Mouse (Mus musculus): Measurements from ENCODE around the gene Trim41. TPM values are rescaled to one million over a fixed set of nuclear protein-coding genes. Genes with fewer than 3 reads are reported as not detected.
A peak's percentile ranks its signal among the peaks of the same experiment; 100 is the strongest.

Gene Trim41
- 4.1 and 5.9 TPM in 2 replicates for polyA plus RNA-seq (2015; fragmentation: Nextera tagmentation; extraction: Ambion mirVana)

DNA sequence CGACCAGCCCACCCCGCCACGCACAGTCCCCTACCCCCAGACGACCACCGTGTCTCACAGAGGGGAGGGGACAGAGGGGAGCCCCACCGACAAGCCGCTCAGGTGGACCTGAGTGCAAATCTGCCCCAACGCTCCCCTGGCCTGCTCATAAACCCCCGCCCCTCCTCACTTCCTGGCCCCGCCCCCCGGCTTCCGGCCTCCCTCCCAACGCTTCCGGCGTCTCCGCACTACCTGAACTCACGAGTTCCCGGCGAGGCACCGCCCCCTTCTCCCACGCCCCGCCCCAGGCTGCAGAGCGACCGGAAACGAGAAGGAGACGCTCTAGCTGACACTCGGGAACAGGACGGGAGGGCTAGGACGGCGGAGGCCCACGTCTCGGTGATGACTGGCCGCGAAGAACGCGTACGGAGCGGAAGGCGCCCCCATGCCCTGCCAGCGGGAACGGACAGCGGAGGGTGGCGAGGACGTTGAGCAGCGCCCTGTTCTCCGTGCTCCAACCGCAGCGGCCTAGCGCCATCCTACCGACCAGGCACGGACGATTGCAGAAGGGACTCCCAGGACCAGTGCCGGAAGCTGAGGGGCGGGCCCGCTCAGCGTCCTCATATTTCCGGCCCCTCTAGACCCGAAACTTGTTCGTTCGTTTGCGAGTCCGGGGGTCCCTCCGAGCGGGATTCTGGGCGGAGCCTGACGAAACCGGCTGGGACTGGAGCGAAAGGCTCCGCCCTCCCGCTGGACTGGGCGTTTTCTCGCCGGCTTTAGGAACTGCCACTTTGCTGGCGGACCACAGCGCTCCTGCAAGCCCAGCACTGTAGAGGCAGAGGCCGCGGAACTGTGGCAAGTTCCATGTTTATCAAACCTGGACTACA, at the start of gene Trim41:
Trim41 (minus strand) TSS at position 554 of the 866 bp plus-strand sequence.
- WGBS = under 1% methylated on average over 69 of the region's 77 CpGs

DNA sequence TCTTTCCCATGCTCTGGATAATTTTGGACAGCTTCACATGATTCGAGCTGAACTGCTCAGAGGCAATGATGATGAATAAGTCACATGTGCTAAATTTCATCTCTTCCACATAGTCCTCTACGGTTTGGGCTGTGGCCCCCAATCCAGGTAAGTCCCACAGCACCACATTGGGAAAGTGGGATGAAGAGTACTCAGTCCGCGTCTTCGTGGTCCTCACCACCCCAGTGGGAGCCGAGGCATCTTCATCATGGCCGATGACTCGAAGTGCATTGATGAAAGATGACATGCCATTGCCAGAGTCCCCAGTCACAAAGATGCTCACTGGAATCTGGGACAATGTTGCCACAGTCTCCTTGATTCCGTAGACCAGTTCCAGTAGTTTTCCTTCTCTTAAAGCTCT, 49.3 kb upstream of the Trim41 start:
- H3K36me3 ChIP-seq (ENCODE audit: control insufficient read depth, insufficient read depth, low read length) = peaks cover 8% of the 10 kb centered on the region

More for the DNA sequence above, at the start of gene Trim41:
- no peaks in the 10 kb centered on the region for H3K9me3 ChIP-seq (ENCODE audit: control insufficient read depth, low read length)
- peak within 1 kb of the TSS; percentile 96 for H3K9ac ChIP-seq (ENCODE audit: low read depth, low read length)
- peak within 1 kb of the TSS; percentile 83 for H3K4me3 ChIP-seq (ENCODE audit: low read length)
- H3K4me1 ChIP-seq (ENCODE audit: control insufficient read depth, insufficient read depth, low read length) = peaks cover 22% of the 10 kb centered on the region
- no peaks in the 10 kb centered on the region for H3K36me3 ChIP-seq (ENCODE audit: control insufficient read depth, insufficient read depth, low read length)
- ATAC-seq = peak; percentile 97
- no peaks in the 10 kb centered on the region for H3K27me3 ChIP-seq (replicated peaks; ENCODE audit: control insufficient read depth, insufficient read depth, low read length)
- H3K4me2 ChIP-seq (ENCODE audit: low read depth, low read length) = peak within 1 kb of the TSS; percentile 81
- peak within 1 kb of the TSS; percentile 99 for H3K27ac ChIP-seq (ENCODE audit: low read length)

DNA sequence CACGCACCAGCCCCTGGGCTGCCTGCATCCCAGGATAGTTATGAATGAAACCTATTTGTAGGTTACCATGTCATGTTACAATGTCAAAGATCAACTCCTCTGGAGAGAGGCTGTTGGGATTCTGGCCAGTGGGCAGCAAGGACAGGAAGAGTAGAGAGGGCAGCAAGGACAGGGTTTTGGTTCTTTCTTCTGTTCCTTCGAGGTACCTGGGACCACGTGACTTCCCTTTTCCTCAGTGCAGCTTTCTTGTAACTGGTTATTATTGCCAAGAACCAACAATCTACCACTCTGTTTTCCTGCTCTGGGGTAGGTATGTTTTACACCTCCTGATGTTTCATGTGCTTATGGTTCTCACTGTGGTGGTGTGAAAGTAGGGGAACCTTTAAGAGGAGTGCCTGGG, 46.7 kb upstream of the Trim41 start:
- 86% methylated on average over 3 of the region's 3 CpGs for WGBS
- no peak overlapping the region for H3K4me3 ChIP-seq (ENCODE audit: low read length)
- H3K27me3 ChIP-seq (replicated peaks; ENCODE audit: control insufficient read depth, insufficient read depth, low read length) = no peaks in the 10 kb centered on the region
- no peak overlapping the region for H3K27ac ChIP-seq (ENCODE audit: low read length)
- ATAC-seq = no peak
- H3K4me2 ChIP-seq (ENCODE audit: low read depth, low read length) = no peak overlapping the region
- H3K36me3 ChIP-seq (ENCODE audit: control insufficient read depth, insufficient read depth, low read length) = peaks cover 8% of the 10 kb centered on the region
- no peaks in the 10 kb centered on the region for H3K4me1 ChIP-seq (ENCODE audit: control insufficient read depth, insufficient read depth, low read length)
- H3K9ac ChIP-seq (ENCODE audit: low read depth, low read length) = no peak overlapping the region
- H3K9me3 ChIP-seq (ENCODE audit: control insufficient read depth, low read length) = no peaks in the 10 kb centered on the region

More for the DNA sequence above, 49.3 kb upstream of the Trim41 start:
- ATAC-seq = no peak
- 97% methylated on average over 9 of the region's 9 CpGs for WGBS
- no peak overlapping the region for H3K27ac ChIP-seq (ENCODE audit: low read length)
- H3K9ac ChIP-seq (ENCODE audit: low read depth, low read length) = no peak overlapping the region
- no peak overlapping the region for H3K4me3 ChIP-seq (ENCODE audit: low read length)
- H3K4me1 ChIP-seq (ENCODE audit: control insufficient read depth, insufficient read depth, low read length) = peaks cover 12% of the 10 kb centered on the region
- H3K9me3 ChIP-seq (ENCODE audit: control insufficient read depth, low read length) = no peaks in the 10 kb centered on the region
- no peaks in the 10 kb centered on the region for H3K27me3 ChIP-seq (replicated peaks; ENCODE audit: control insufficient read depth, insufficient read depth, low read length)
- H3K4me2 ChIP-seq (ENCODE audit: low read depth, low read length) = no peak overlapping the region

DNA sequence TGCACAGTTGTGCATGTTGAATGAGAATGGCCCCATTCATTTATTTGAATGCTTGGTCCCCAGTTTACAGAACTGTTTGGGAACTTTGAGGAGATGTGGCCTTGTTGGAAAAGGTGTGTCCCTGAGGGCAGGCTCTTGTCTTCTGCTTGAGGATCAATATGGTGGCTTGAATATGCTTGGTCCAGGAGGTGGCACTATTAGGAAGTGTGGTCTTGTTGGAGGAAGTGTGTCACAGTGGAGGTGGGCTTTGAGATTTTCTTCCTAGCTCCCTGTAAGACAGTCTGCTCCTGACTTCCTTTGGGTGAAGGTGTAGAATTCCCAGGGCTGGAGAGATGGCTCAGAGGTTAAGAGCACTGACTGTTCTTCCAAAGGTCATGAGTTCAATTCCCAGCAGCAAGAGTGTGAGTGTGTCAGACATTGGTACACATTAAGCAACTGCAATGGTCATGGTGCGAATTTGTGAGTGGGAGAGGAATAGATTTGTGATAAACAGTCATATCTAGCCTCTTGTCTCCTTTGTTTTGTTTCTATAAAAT, 45.7 kb upstream of the Trim41 start:
- 70% methylated on average over 1 of the region's 1 CpGs for WGBS
- no peak overlapping the region for H3K4me2 ChIP-seq (ENCODE audit: low read depth, low read length)

DNA sequence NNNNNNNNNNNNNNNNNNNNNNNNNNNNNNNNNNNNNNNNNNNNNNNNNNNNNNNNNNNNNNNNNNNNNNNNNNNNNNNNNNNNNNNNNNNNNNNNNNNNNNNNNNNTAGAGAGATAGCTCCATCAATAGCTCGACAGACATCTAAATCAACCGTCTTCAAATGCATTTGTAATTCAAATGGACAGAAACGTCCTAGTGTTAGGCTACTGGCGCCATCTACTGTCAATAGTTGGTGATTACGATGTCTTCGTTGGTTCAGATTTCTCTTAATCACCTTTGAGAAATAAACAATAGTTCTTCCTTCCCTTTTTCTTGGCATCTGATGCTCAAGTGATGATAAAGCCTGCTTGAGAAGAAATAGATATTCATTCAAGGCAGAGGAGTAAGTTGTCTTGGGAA, 41.9 kb upstream of the Trim41 start:
- no peaks in the 10 kb centered on the region for H3K36me3 ChIP-seq (ENCODE audit: control insufficient read depth, insufficient read depth, low read length)
- H3K9ac ChIP-seq (ENCODE audit: low read depth, low read length) = no peak overlapping the region
- peaks cover 9% of the 10 kb centered on the region for H3K4me1 ChIP-seq (ENCODE audit: control insufficient read depth, insufficient read depth, low read length)
- H3K27me3 ChIP-seq (replicated peaks; ENCODE audit: control insufficient read depth, insufficient read depth, low read length) = no peaks in the 10 kb centered on the region
- no peak overlapping the region for H3K4me3 ChIP-seq (ENCODE audit: low read length)
- H3K9me3 ChIP-seq (ENCODE audit: control insufficient read depth, low read length) = no peaks in the 10 kb centered on the region
- no peak overlapping the region for H3K27ac ChIP-seq (ENCODE audit: low read length)
- H3K4me2 ChIP-seq (ENCODE audit: low read depth, low read length) = peak overlapping the region; percentile 53
- no peak for ATAC-seq
- WGBS = 2% methylated on average over 6 of the region's 6 CpGs

More for the DNA sequence above, 45.7 kb upstream of the Trim41 start:
- Histone ChIP-seq H3K9ac (ENCODE audit: low read depth, low read length) (no peak overlapping the region), H3K4me1 (ENCODE audit: control insufficient read depth, insufficient read depth, low read length) (no peaks in the 10 kb centered on the region), H3K4me3 (ENCODE audit: low read length) (no peak overlapping the region), H3K9me3 (ENCODE audit: control insufficient read depth, low read length) (no peaks in the 10 kb centered on the region), H3K36me3 (ENCODE audit: control insufficient read depth, insufficient read depth, low read length) (peaks cover 8% of the 10 kb centered on the region), H3K27ac (ENCODE audit: low read length) (no peak overlapping the region), H3K27me3 (replicated peaks; ENCODE audit: control insufficient read depth, insufficient read depth, low read length) (no peaks in the 10 kb centered on the region)
- ATAC-seq = no peak

DNA sequence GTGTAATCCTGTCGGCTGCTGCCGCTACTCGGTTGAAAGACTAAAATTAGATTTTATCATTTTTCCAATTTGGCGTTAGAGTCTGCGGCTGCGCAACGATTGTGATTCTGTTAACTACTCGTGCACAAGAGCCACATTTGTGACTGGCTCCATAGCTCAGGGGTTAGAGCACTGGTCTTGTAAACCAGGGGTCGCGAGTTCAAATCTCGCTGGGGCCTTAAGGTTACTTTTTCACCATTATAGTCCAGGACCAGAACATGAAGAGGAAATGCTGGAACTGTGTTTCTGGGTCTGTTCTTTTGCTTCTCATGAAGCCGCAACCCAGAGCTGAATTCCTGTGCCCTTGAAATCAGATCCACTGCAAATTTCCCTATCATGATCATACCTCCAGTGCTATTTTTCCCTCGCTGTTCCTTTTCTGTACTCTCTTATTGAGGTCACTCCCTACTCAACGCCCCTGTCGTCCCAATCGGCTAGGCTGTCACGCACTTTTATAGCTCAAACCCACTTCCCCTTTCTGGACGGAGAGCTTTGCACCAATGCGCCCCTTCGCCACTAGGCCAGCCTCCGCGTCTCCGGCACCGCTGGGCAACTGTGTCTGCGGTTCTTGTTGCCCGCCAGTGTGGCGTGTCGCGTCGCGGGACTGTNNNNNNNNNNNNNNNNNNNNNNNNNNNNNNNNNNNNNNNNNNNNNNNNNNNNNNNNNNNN, 36.5 kb upstream of the Trim41 start:
- Histone ChIP-seq H3K4me3 (ENCODE audit: low read length) (peak overlapping the region; percentile 72), H3K4me2 (ENCODE audit: low read depth, low read length) (peak overlapping the region; percentile 83), H3K9me3 (ENCODE audit: control insufficient read depth, low read length) (no peaks in the 10 kb centered on the region), H3K36me3 (ENCODE audit: control insufficient read depth, insufficient read depth, low read length) (no peaks in the 10 kb centered on the region), H3K27me3 (replicated peaks; ENCODE audit: control insufficient read depth, insufficient read depth, low read length) (no peaks in the 10 kb centered on the region; the same call in 1 of the 2 replicates), H3K4me1 (ENCODE audit: control insufficient read depth, insufficient read depth, low read length) (peaks cover 15% of the 10 kb centered on the region), H3K9ac (ENCODE audit: low read depth, low read length) (peak overlapping the region; percentile 67), H3K27ac (ENCODE audit: low read length) (peak overlapping the region; percentile 60; the same call in 1 of the 2 replicates)
- under 1% methylated on average over 31 of the region's 31 CpGs for WGBS
- peak; percentile 65 for ATAC-seq

DNA sequence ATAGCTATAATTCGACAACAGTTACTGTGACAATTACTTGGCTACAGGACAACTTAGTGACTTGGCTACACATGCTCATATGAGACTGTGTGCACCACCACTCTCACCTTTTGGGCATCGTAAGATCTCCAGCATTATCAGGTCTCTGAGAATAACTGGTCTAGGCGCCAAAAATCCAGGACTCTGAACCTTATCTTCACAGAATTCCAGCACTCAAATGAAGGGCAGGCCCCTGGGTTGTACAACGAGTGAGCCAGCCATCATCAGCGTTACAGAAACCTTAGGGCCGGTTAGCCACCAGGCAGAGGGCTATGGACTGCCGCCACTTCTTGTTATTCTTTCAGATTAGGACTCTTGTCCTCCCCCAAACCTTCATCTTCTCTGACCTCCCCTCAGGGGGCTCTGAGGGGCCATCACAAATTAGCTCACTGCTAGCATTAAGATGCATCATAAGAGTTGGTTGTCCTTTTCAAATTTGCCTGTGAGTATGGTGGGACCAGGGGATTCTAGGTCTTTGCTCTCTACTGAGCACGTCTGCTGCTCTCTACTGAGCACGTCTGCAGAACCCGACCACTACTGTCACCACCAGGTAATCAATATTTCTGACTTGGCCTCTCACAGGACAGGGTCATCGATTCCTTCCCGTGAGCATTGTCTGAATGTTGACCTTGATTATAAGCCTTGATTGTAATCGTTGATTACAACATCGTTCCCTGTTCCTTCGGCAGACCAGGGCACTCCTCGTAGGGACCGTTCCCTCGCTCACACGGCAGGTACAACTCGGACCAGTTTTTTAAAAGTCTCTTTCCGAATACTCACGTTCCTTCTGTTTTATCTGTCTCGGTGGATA, 35.7 kb upstream of the Trim41 start:
- H3K27ac ChIP-seq (ENCODE audit: low read length) = peak overlapping the region; percentile 43; the same call in 1 of the 2 replicates
- ATAC-seq = peak; percentile 27
- peak overlapping the region; percentile 83 for H3K4me2 ChIP-seq (ENCODE audit: low read depth, low read length)
- no peaks in the 10 kb centered on the region for H3K9me3 ChIP-seq (ENCODE audit: control insufficient read depth, low read length)
- no peaks in the 10 kb centered on the region; the same call in 1 of the 2 replicates for H3K27me3 ChIP-seq (replicated peaks; ENCODE audit: control insufficient read depth, insufficient read depth, low read length)
- no peaks in the 10 kb centered on the region for H3K36me3 ChIP-seq (ENCODE audit: control insufficient read depth, insufficient read depth, low read length)
- peak overlapping the region; percentile 61 for H3K9ac ChIP-seq (ENCODE audit: low read depth, low read length)
- peak overlapping the region; percentile 72 for H3K4me3 ChIP-seq (ENCODE audit: low read length)
- WGBS = 9% methylated on average over 23 of the region's 23 CpGs
- peaks cover 15% of the 10 kb centered on the region for H3K4me1 ChIP-seq (ENCODE audit: control insufficient read depth, insufficient read depth, low read length)

DNA sequence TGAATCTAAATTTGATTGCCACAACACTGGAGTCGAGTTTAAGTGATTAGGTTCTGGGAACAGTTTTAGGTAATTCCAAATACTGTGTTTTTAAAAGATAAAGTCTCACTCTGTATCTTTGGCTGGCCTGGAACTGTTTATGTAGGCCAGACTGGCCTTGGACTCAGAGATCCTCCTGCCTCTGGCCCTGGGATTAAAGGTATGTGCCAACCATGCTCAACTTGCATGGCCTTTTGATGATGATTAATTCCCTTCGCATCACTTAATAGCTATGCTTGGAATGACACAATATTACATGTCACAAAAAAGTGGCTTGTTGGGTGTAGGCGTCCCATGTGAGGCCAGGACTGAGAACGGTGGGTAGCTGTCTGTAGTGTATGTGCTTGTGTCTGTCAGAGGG, 35.0 kb upstream of the Trim41 start:
- H3K36me3 ChIP-seq (ENCODE audit: control insufficient read depth, insufficient read depth, low read length) = no peaks in the 10 kb centered on the region
- 71% methylated on average over 4 of the region's 4 CpGs for WGBS
- ATAC-seq = no peak
- H3K9me3 ChIP-seq (ENCODE audit: control insufficient read depth, low read length) = no peaks in the 10 kb centered on the region
- no peak overlapping the region for H3K9ac ChIP-seq (ENCODE audit: low read depth, low read length)
- H3K27me3 ChIP-seq (replicated peaks; ENCODE audit: control insufficient read depth, insufficient read depth, low read length) = no peaks in the 10 kb centered on the region; the same call in 1 of the 2 replicates
- no peak overlapping the region for H3K4me3 ChIP-seq (ENCODE audit: low read length)
- H3K4me1 ChIP-seq (ENCODE audit: control insufficient read depth, insufficient read depth, low read length) = peaks cover 15% of the 10 kb centered on the region
- no peak overlapping the region for H3K4me2 ChIP-seq (ENCODE audit: low read depth, low read length)
- H3K27ac ChIP-seq (ENCODE audit: low read length) = no peak overlapping the region

All from intestine, embryonic 16.5 days (tissue).